Mouse (Mus musculus): ENCODE measurements around the gene Gm11985.

DNA sequence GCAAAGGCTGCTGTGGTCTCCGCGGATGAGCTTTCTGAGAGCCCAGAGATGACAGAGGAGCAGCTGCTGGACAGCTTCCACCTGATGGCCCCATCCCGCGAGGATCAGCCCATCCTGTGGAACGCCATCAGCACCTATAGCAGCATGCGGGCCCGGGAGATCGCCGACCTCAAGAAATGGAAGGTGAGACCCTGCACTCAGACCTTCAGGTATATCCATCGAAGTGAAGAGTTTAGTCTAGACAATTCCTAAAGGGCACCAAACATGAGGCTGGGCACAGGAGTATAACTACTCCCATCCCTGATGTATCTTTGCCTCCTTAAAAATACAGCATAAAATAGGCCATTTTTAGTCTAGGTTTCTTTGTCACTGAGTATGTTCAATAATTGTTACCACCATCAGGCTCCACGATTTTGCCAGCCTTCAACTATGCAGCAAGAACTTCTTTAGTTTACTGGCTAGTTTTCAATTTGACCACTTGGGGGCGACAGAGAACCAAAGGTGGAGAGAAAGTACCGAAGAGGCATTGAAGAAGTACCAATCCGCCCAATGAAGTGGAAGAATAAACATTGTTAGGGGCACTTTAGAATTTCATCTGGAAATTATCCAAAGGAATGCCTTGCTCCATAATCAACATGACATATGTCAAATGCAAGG lies 11.5 kb upstream of the Gm11985 start:
- peak; percentile 93 for TF ChIP-seq CTCF (IDR thresholded peaks at IDR 0.05)
- no peak for TF ChIP-seq POLR2A (IDR thresholded peaks at IDR 0.05; ENCODE audit: insufficient read depth, low read depth, low read length)
- no peak for TF ChIP-seq EP300 (IDR thresholded peaks at IDR 0.05; ENCODE audit: insufficient read depth, low read depth, low read length)
